Mouse (Mus musculus) brain, adult 10 weeks (tissue): Measurements from ENCODE around the gene Naa50. TPM values are rescaled to one million over a fixed set of nuclear protein-coding genes. Genes with fewer than 3 reads are reported as not detected.

ENCODE experiments used
- polyA plus RNA-seq: library from polyadenylated mRNA; stranded (reverse); fragments of 350-450 nt; fragmentation: Illumina TruSeq; extraction: RNeasy Lipid Tissue Mini Kit (QIAGEN cat#74804); gene quantifications from one replicate; pipeline ENCODE4 v1.2.3, GENCODE M21; 2015; ENCODE audit warnings: low read depth, low replicate concordance

Gene Naa50
- polyA plus RNA-seq, result 60.2 TPM

DNA sequence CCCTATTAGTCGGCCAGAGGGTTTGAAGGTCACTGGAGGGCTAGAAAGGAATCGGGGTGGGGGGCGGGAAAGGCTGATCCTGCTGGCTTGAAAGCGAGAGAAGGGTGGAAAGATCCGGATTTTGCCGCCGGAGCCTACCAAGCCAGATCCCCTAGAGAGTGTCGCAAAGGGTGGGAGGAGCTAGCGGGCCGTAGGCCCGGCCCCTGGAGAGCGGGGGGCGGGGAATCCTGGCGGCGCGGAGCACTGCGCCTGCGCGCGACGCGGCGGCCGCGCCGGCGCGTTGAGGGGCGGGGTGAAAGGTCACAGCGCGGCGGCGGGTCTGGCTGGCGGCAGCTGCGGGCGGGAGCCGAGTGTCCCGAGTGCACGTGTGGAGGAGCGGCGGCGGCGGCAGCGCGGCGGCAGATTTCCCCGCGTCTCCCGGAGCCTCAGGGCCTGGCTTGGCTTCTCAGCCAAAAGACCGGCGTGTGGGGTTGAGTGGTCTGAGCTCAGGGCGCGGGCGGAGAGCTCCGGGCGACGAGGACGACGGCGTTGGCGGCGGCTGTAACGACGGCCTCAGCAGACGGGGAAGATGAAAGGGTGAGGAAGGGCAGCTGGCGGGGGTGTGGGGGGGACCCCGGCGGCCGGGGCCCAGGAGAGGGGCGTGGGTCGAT, at the start of gene Naa50, which contains the start of gene Atp6v1a:
Gene Naa50, plus strand, starts transcription at position 295 of the 650 bp plus-strand sequence.
Gene Atp6v1a, minus strand, starts transcription at position 170 of the 650 bp plus-strand sequence.

DNA sequence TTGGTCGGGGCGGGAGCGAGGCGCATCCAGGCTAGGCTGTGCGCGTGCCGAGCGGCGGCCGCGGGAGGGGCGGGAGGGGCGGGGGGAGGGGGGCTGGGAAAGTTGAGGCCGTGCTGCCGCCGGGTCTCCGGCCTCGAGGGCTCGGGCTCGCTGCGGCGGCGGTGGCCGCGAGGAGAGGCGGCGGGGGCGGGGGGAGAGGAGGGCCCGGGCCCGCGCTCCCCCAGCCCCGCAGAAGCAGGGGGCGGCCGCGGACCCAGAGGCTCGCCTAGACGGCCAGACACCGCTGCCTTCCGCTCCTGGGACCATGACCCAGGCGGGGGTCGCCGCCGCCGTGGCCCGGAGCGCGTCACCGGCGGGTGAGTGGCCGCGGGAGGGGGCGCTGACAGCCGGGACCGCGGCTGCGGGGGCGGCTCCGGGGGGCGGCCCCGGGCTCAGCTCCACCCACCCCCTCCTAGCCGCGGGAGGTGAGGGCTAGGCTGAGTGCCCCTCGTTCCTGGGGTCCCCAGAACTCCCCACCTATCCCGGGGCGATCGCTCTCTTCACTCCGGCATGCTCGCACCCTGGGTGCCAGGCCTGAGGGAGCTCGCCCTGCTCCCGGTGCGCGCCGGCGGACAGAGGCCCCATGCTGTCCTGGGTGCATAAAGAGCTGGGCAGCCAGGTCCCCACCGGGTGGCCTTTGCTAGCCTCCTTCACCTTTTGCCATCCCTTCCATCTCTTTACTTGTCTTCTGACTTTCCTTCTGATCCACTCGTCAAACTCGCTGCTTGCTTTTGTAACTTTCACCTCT, 33.7 kb downstream of the Naa50 start, which contains the start of gene Usf3:
Gene Usf3, plus strand, starts transcription at position 92 of the 787 bp plus-strand sequence.

Other genes with a start within 250 kb of the Naa50 start
- 22.1 TPM for gene Qtrt2, start 213.0 kb upstream of the Naa50 start, polyA plus RNA-seq
- gene Zdhhc23, start 160.0 kb upstream of the Naa50 start, polyA plus RNA-seq, result 15.5 TPM
- gene Gramd1c, start 76.5 kb upstream of the Naa50 start, polyA plus RNA-seq, result 1.7 TPM
- 349 TPM for gene Atp6v1a, start 125 bp upstream of the Naa50 start, polyA plus RNA-seq
- gene Usf3, start 33.4 kb downstream of the Naa50 start, polyA plus RNA-seq, result 14.6 TPM
- gene Sidt1, start 193.4 kb downstream of the Naa50 start, polyA plus RNA-seq, result 32.7 TPM
- 16.0 TPM for gene Spice1, start 207.3 kb downstream of the Naa50 start, polyA plus RNA-seq